Mouse (Mus musculus) heart, embryonic 11.5 days (tissue): ENCODE results near the gene Plxnd1. TPM values are rescaled to one million over a fixed set of nuclear protein-coding genes. Genes with fewer than 3 reads are reported as not detected.
A peak's percentile ranks its signal among the peaks of the same experiment; 100 is the strongest.

Experiments
- ATAC-seq: fragments of 200-750 bp; cut with Nextera tagmentation; replicated peaks from 2 replicates; pipeline ENCODE4 v1.8.0; 2017; ENCODE audit warnings: moderate library complexity; ENCODE audit not compliant: insufficient number of reproducible peaks, low FRiP score, low TSS enrichment
- H3K27ac ChIP-seq: fragments of 300-500 bp; sonication (generic); 2 replicates; pipeline ENCODE4 v1.5.1; 2014; ENCODE audit warnings: mild to moderate bottlenecking, low read depth, low read length
- H3K27me3 ChIP-seq: fragments of 300-500 bp; sonication (generic); 2 replicates; pipeline ENCODE4 v1.6.1; 2014; ENCODE audit warnings: mild to moderate bottlenecking, low read length, mixed read lengths; ENCODE audit not compliant: control insufficient read depth, insufficient read depth
- H3K36me3 ChIP-seq: fragments of 300-500 bp; sonication (generic); 2 replicates; pipeline ENCODE4 v1.6.1; 2014; ENCODE audit warnings: mild to moderate bottlenecking, low read length, moderate library complexity, mixed read lengths; ENCODE audit not compliant: control insufficient read depth, insufficient read depth
- H3K4me1 ChIP-seq: fragments of 300-500 bp; sonication (generic); 2 replicates; pipeline ENCODE4 v1.6.1; 2014; ENCODE audit warnings: low read length; ENCODE audit not compliant: control insufficient read depth, insufficient read depth
- H3K4me2 ChIP-seq: fragments of 300-500 bp; sonication (generic); 2 replicates; pipeline ENCODE4 v1.6.1; 2014; ENCODE audit warnings: mild to moderate bottlenecking, moderate library complexity
- H3K4me3 ChIP-seq: fragments of 300-500 bp; sonication (generic); 2 replicates; pipeline ENCODE4 v1.5.1; 2014; ENCODE audit warnings: low read depth, low read length
- H3K9ac ChIP-seq: fragments of 300-500 bp; sonication (generic); 2 replicates; pipeline ENCODE4 v1.6.1; 2014; ENCODE audit warnings: mild to moderate bottlenecking, low read depth, low read length, moderate library complexity
- H3K9me3 ChIP-seq: fragments of 300-500 bp; sonication (generic); replicated peaks from 2 replicates; pipeline ENCODE4 v1.6.1; 2016; ENCODE audit warnings: low read length; ENCODE audit not compliant: control insufficient read depth
- WGBS: fragments of 180-500 bp; shearing (Covaris S2); extraction: QIAGEN DNeasy Blood & Tissue Kit; methylation state at CpG from one replicate; pipeline ENCODE4 v1.1.7; 2014; ENCODE audit not compliant: insufficient replicate concordance; 5-methylcytosine and 5-hydroxymethylcytosine counted together
- polyA plus RNA-seq: library from polyadenylated mRNA; unstranded; fragments of >200 nt; fragmentation: Nextera tagmentation; extraction: Ambion mirVana; gene quantifications from 2 replicates; pipeline ENCODE4 v1.2.1, GENCODE M21; 2014

Gene Plxnd1
- polyA plus RNA-seq, 1 experiment from 2014 or later = 56.1 TPM

DNA sequence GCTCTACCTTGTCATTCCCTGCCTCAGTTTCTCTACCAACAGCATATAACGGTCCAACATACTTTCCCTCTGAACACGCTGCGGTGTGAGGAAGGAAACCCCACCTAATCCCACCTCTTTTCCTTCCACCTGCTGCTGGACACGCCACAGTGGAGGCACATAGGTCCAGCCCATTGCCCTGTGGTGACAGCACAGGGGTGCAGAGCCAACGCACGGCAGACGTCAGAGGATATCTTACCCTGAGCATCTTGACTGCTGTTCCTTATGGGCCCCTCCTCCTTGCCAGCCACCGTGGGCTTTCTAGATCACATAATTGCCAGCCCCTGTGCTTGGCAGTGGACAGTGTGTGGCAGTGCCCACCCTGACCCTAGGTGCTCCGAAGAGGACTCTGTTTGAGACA, 4.3 kb downstream of the Plxnd1 start:
- 72% methylated on average over 9 of the region's 9 CpGs for WGBS
- H3K27me3 ChIP-seq = peaks cover 25% of the 10 kb centered on the region

DNA sequence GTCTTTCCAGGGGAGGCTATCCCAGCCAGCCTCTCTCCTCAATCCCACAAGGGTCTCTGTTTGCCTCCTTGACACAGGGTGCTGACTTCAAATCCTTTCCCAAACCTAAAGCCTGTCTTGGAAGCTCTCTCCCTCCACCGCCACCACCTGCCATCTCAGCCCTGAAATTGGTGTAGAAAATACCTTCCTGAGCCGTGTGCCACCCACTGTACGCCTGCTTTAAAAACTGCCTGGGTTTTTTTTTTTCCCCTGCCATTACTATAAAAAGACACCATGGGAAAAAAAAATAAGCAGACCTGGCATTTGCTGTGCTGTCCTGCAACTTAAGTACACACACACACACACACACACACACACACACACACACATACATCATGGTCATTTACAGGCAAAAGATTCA, 4.7 kb downstream of the Plxnd1 start:
- Histone ChIP-seq H3K4me1 (peaks cover 54% of the 10 kb centered on the region), H3K36me3 (0 out of 2 replicates have a peak, but pooled peaks cover 2% of the 10 kb centered on the region), H3K4me3 (peak overlapping the region; percentile 68), H3K27ac (no peak overlapping the region), H3K9me3 (peaks cover 3% of the 10 kb centered on the region; the same call in 1 of the 2 replicates), H3K4me2 (peak overlapping the region; percentile 89), H3K9ac (peak overlapping the region; percentile 63), H3K27me3 (peaks cover 25% of the 10 kb centered on the region)
- no peak for ATAC-seq
- WGBS = 76% methylated on average over 3 of the region's 3 CpGs

More for the DNA sequence above, 4.3 kb downstream of the Plxnd1 start:
- Histone ChIP-seq H3K9me3 (peaks cover 3% of the 10 kb centered on the region; the same call in 1 of the 2 replicates), H3K36me3 (0 out of 2 replicates have a peak, but pooled peaks cover 2% of the 10 kb centered on the region), H3K9ac (peak overlapping the region; percentile 80; the same call in 1 of the 2 replicates), H3K27ac (no peak overlapping the region), H3K4me3 (peak overlapping the region; percentile 68), H3K4me2 (peak overlapping the region; percentile 89), H3K4me1 (peaks cover 50% of the 10 kb centered on the region)
- ATAC-seq = no peak

- Histone ChIP-seq H3K9me3 (no peaks in the 10 kb centered on the region), H3K36me3 (0 out of 2 replicates have a peak, but pooled peaks cover 2% of the 10 kb centered on the region), H3K9ac (peak overlapping the region; percentile 63), H3K4me1 (peaks cover 58% of the 10 kb centered on the region), H3K4me3 (peak overlapping the region; percentile 68), H3K27me3 (peaks cover 25% of the 10 kb centered on the region), H3K4me2 (peak overlapping the region; percentile 89), H3K27ac (no peak overlapping the region; the same call in 1 of the 2 replicates)
- no peak for ATAC-seq
- 86% methylated on average over 4 of the region's 4 CpGs for WGBS
Observed at GRCm38 (mm10) chr6:115989607-115990006, 5.2 kb downstream of the Plxnd1 start.

GRCm38 (mm10) chr6:115989032-115989431, 5.8 kb downstream of the Plxnd1 start:
- H3K9me3 ChIP-seq = no peaks in the 10 kb centered on the region
- peak overlapping the region; percentile 63 for H3K9ac ChIP-seq
- peaks cover 20% of the 10 kb centered on the region for H3K27me3 ChIP-seq
- 0 out of 2 replicates have a peak, but pooled peaks cover 2% of the 10 kb centered on the region for H3K36me3 ChIP-seq
- 76% methylated on average over 5 of the region's 5 CpGs for WGBS
- no peak overlapping the region; the same call in 1 of the 2 replicates for H3K27ac ChIP-seq
- ATAC-seq = no peak
- peaks cover 61% of the 10 kb centered on the region for H3K4me1 ChIP-seq
- peak overlapping the region; percentile 89 for H3K4me2 ChIP-seq
- H3K4me3 ChIP-seq = peak overlapping the region; percentile 68

GRCm38 (mm10) chr6:115987096-115987747, 7.6 kb downstream of the Plxnd1 start:
- peaks cover 1% of the 10 kb centered on the region; the same call in 1 of the 2 replicates for H3K27me3 ChIP-seq
- 61% methylated on average over 9 of the region's 9 CpGs for WGBS
- ATAC-seq = no peak
- peaks cover 55% of the 10 kb centered on the region for H3K4me1 ChIP-seq
- peak overlapping the region; percentile 89 for H3K4me2 ChIP-seq
- H3K9me3 ChIP-seq = no peaks in the 10 kb centered on the region
- 0 out of 2 replicates have a peak overlapping the region, but pooled peaks have one; percentile 34 for H3K9ac ChIP-seq
- 0 out of 2 replicates have a peak overlapping the region, but pooled peaks have one; percentile 1 for H3K4me3 ChIP-seq
- no peak overlapping the region for H3K27ac ChIP-seq
- H3K36me3 ChIP-seq = 0 out of 2 replicates have a peak, but pooled peaks cover 2% of the 10 kb centered on the region

DNA sequence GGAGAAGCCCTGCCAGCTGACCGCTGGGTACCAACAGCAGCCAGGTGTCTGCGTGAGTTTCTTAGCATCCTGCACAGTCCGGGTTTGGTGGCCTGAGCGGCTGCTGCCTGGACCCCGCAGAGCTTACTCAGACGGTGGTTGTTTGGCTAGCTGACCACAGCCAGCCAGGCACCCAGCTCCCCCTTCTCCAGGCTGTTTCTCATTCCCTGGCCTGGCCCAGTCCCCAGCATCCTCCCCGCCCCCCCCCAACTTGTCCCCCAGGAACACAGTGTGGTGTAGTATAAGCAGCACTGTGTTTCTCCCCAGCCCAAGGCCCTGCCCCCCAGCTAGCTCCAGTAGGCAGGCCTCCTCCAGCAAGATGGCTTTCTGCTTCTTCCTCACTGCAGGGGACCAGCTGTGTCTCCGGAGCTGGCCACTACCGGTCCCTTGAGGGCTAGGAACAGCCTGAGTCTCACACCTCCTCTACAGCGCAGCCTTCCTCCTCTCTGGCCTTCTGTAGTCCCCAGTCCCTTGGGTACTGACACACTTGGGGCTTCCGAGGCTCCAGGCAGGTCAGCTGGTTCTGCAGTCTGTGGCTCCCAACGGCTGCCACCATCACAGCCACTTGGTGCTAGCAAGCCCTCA, 8.2 kb downstream of the Plxnd1 start:
- peaks cover 49% of the 10 kb centered on the region for H3K4me1 ChIP-seq
- WGBS = 51% methylated on average over 12 of the region's 12 CpGs
- peak overlapping the region; percentile 89 for H3K4me2 ChIP-seq
- no peaks in the 10 kb centered on the region for H3K27me3 ChIP-seq
- 0 out of 2 replicates have a peak overlapping the region, but pooled peaks have one; percentile 1 for H3K4me3 ChIP-seq
- no peak overlapping the region for H3K27ac ChIP-seq
- H3K9ac ChIP-seq = peak overlapping the region; percentile 34; the same call in 1 of the 2 replicates
- no peak for ATAC-seq
- H3K36me3 ChIP-seq = 0 out of 2 replicates have a peak, but pooled peaks cover 2% of the 10 kb centered on the region
- H3K9me3 ChIP-seq = no peaks in the 10 kb centered on the region

DNA sequence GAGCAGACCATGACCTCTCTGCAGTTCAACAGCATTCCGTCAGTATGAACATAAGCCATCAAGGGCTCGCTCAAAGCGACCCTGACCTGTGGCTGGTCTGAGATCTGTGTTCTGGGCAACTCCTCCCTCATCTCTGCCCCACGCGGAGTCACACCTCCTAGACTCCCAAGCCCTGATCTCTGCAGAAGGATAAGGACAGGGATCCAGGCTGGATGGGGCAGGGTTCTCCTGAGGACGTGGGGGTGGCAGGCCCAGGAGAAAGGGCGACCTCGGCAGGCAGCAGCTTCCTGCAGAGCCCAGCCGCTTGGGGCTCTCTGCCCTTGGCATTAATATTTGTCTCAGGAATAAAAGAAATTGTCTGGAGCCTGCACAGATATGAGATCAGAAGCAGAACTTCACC, 9.2 kb downstream of the Plxnd1 start:
- no peak overlapping the region for H3K27ac ChIP-seq

DNA sequence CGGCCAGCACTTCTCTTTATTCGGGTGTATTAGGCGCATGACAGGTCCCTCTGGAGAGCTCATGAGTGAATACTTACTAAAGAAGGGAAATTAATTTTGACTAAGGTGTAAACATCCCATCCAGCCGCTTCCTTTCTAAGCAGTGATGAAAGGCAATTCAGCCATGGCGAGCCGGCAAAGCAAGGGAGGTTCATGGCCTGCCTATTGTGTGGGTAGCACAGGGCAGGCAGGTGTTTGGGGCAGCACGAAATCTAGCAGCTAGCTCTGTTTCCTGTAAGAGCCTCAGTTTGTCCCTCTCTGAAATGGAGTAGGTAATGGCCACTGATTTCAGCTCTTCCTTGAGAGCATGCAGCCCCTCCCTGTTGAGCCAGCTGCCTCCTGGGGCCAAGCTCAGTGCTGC, 10.2 kb downstream of the Plxnd1 start:
- Histone ChIP-seq H3K4me2 (peak overlapping the region; percentile 89; the same call in 1 of the 2 replicates), H3K27me3 (no peaks in the 10 kb centered on the region), H3K4me3 (no peak overlapping the region), H3K9ac (no peak overlapping the region), H3K4me1 (peaks cover 51% of the 10 kb centered on the region), H3K9me3 (no peaks in the 10 kb centered on the region), H3K36me3 (no peaks in the 10 kb centered on the region), H3K27ac (no peak overlapping the region)
- WGBS = 70% methylated on average over 7 of the region's 7 CpGs
- no peak for ATAC-seq

More for the DNA sequence above, 9.2 kb downstream of the Plxnd1 start:
- Histone ChIP-seq H3K27me3 (no peaks in the 10 kb centered on the region), H3K4me1 (peaks cover 43% of the 10 kb centered on the region), H3K4me2 (peak overlapping the region; percentile 89), H3K36me3 (0 out of 2 replicates have a peak, but pooled peaks cover 2% of the 10 kb centered on the region), H3K4me3 (no peak overlapping the region; the same call in 1 of the 2 replicates), H3K9me3 (no peaks in the 10 kb centered on the region), H3K9ac (peak overlapping the region; percentile 46)
- 48% methylated on average over 9 of the region's 9 CpGs for WGBS
- ATAC-seq = no peak
